Mouse (Mus musculus) neural tube, embryonic 14.5 days (tissue): ENCODE measurements at regions not wholly inside any gene's neighbourhood (a gene's known extent, or its start where the extent isn't known, plus 50 kb on each side); places are given as distances from the start of the nearest gene placed in this dataset.

Experiments used
- ATAC-seq: fragments of 200-750 bp; cut with Nextera tagmentation; 2 replicates; pipeline ENCODE4 v1.8.0; 2017; ENCODE audit warnings: low read depth, mild to moderate bottlenecking, moderate TSS enrichment, moderate library complexity
- H3K27ac ChIP-seq: fragments of 300-500 bp; sonication (generic); 2 replicates; pipeline ENCODE4 v1.5.1; 2014; ENCODE audit warnings: low read depth, mild to moderate bottlenecking, control low read depth, low read length, moderate library complexity, mixed read lengths
- H3K27me3 ChIP-seq: fragments of 300-500 bp; sonication (generic); 2 replicates; pipeline ENCODE4 v1.6.1; 2014; ENCODE audit warnings: low read length; ENCODE audit not compliant: control insufficient read depth, insufficient read depth
- H3K36me3 ChIP-seq: fragments of 300-500 bp; sonication (generic); 2 replicates; pipeline ENCODE4 v1.6.1; 2014; ENCODE audit warnings: low read length, mixed read lengths; ENCODE audit not compliant: control insufficient read depth, insufficient read depth
- H3K4me1 ChIP-seq: fragments of 300-500 bp; sonication (generic); 2 replicates; pipeline ENCODE4 v1.6.1; 2014; ENCODE audit warnings: low read length; ENCODE audit not compliant: control insufficient read depth, insufficient read depth
- H3K4me2 ChIP-seq: fragments of 300-500 bp; sonication (generic); 2 replicates; pipeline ENCODE4 v1.6.1; 2014; ENCODE audit warnings: mild to moderate bottlenecking, low read depth, low read length, control low read depth
- H3K4me3 ChIP-seq: fragments of 300-500 bp; sonication (generic); 2 replicates; pipeline ENCODE4 v1.5.1; 2014; ENCODE audit warnings: low read depth, low read length, control low read depth, mixed read lengths
- H3K9ac ChIP-seq: fragments of 300-500 bp; sonication (generic); replicated peaks from 2 replicates; pipeline ENCODE4 v1.6.1; 2014; ENCODE audit warnings: low read depth, mild to moderate bottlenecking, control low read depth, low read length, mixed read lengths
- H3K9me3 ChIP-seq: fragments of 300-500 bp; sonication (generic); 2 replicates; pipeline ENCODE4 v1.6.1; 2016; ENCODE audit warnings: low read length; ENCODE audit not compliant: control insufficient read depth
- WGBS: fragments of 180-500 bp; shearing (Covaris S2); extraction: QIAGEN DNeasy Blood & Tissue Kit; methylation state at CpG from one replicate; pipeline ENCODE4 v1.1.7; 2014; 5-methylcytosine and 5-hydroxymethylcytosine counted together

DNA sequence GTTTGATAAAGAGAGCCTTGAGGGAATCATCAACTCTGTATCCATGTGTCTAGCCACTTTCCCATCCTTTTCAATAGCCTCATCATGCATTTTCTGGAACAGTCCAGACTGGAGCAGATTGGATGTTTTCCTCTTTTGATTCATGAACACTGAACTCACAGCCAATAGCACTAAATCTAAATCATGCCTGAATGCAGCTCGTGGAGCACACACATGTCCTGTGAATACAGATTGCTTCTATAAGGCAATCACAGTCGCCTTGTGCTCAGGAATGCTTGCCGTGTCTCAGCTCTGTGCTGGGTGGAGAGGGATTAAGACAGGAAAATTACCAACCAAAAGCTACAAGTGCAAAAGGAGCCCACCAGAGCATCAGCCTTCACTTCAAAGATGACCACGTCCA lies 100.9 kb upstream of the Spin1 start:
- Histone ChIP-seq H3K4me2 (no peak overlapping the region), H3K27ac (no peak overlapping the region), H3K9ac (no peak overlapping the region), H3K36me3 (no peaks in the 10 kb centered on the region), H3K4me3 (no peak overlapping the region), H3K9me3 (no peaks in the 10 kb centered on the region), H3K4me1 (no peaks in the 10 kb centered on the region), H3K27me3 (no peaks in the 10 kb centered on the region)
- ATAC-seq, result peak; percentile 68; the same call in 1 of the 2 replicates
- 53% methylated on average over 4 of the region's 4 CpGs for WGBS

DNA sequence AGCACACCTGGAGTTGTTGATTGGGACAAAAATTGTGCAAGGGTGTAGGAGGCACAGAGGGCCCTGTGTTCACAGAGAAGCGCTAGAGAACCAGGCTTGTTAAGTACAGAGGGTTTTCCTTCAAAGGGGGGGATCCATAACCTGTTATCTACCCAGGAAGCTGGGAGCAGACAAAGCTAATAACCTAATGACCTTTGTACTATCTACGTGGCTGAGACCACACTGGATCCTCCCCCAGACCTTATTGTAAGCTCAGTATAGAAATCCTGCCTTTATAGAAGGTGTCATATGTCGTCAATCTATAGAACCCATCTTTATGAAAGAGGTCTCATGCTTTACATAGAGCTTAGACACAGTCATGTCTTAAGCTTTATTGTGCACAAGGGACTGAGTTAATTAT lies 95.9 kb upstream of the Spin1 start:
- Histone ChIP-seq H3K9ac (no peak overlapping the region), H3K27ac (no peak overlapping the region), H3K36me3 (no peaks in the 10 kb centered on the region), H3K9me3 (no peaks in the 10 kb centered on the region), H3K4me3 (no peak overlapping the region), H3K27me3 (no peaks in the 10 kb centered on the region), H3K4me2 (no peak overlapping the region), H3K4me1 (no peaks in the 10 kb centered on the region)
- no peak for ATAC-seq
- 62% methylated on average over 3 of the region's 3 CpGs for WGBS

DNA sequence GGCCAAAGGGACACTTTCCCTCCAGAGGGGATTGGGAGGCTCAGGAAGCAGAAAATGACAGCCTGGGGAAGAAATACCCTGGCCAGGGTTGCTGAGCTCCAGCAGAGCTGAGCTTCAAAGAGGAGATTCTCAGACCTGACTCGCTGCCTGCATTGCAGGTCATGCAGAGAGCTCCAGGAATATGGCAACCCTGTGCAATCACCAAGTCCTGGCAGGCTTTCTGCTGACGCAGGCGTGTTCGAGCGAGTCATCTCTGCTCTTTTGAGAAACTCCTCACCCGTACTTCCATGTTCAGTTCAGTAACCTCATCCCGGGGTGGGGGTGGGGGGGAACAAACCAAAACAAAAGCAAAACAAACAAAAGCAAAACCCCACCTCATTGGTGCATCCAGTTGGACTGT lies 89.9 kb upstream of the Spin1 start:
- no peak overlapping the region for H3K4me2 ChIP-seq
- no peak overlapping the region for H3K27ac ChIP-seq
- H3K9me3 ChIP-seq, result no peaks in the 10 kb centered on the region
- WGBS, result 87% methylated on average over 7 of the region's 7 CpGs
- no peak for ATAC-seq
- no peaks in the 10 kb centered on the region for H3K4me1 ChIP-seq
- no peak overlapping the region for H3K9ac ChIP-seq
- H3K4me3 ChIP-seq, result no peak overlapping the region
- no peaks in the 10 kb centered on the region for H3K36me3 ChIP-seq
- no peaks in the 10 kb centered on the region for H3K27me3 ChIP-seq

DNA sequence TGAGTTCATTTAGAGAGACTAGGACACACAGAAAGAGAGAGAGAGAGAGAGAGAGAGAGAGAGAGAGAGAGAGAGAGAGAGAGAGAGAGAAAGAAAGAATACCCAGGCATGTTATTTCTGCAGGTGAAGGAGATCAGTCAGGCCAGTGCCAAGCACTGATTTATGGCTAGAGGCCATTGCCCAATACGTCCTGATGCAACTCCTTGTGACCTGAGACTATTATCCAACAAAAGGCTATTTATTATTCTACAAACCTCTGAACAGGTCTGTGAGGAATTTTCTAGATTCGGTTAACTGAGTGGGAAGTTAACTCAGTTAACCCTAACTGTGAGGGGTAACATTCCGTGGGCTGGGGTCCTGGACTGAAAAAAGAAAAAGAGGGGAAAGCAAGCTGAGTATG lies 84.5 kb upstream of the Spin1 start:
- ATAC-seq, result no peak
- Histone ChIP-seq H3K36me3 (no peaks in the 10 kb centered on the region), H3K9ac (no peak overlapping the region), H3K9me3 (no peaks in the 10 kb centered on the region), H3K27ac (no peak overlapping the region), H3K27me3 (no peaks in the 10 kb centered on the region), H3K4me1 (no peaks in the 10 kb centered on the region), H3K4me2 (no peak overlapping the region), H3K4me3 (no peak overlapping the region)
- 82% methylated on average over 3 of the region's 3 CpGs for WGBS

DNA sequence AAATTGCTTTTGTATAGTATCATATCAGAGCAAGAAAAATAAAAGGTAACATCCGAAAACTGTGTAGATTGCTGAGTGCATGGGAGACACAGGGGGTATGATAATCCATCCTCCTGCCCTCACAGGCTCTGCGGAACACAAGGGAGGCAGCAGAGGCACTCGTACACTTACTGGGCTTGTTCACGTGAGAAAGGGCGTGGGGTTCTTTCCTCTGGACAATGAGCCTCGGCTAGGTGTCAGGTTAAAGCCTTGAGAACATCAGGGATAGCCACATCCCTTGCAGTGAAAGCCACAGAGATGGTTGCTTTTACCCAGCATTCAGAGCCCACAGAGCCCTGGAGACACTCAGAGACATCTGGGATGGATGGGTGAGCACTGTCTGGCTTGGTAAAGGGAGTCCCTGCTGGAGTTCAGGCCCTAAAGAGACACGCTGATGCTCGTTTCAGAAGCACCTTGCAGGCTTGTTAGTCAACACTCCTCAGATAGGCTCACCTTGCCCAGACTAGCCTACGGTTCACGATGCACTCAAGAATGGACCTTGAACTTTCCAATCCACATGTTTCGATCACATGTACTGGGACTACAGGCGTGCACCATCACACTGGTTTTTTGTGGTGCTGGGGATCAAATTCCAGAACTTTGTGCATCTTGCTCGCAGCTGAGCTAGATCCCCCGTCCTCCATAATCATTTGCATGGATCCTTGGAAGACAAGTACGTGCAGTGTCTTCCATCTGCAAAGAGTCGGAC lies 83.5 kb upstream of the Spin1 start:
- WGBS, result 84% methylated on average over 16 of the region's 16 CpGs
- no peak for ATAC-seq
- no peak overlapping the region for H3K9ac ChIP-seq

DNA sequence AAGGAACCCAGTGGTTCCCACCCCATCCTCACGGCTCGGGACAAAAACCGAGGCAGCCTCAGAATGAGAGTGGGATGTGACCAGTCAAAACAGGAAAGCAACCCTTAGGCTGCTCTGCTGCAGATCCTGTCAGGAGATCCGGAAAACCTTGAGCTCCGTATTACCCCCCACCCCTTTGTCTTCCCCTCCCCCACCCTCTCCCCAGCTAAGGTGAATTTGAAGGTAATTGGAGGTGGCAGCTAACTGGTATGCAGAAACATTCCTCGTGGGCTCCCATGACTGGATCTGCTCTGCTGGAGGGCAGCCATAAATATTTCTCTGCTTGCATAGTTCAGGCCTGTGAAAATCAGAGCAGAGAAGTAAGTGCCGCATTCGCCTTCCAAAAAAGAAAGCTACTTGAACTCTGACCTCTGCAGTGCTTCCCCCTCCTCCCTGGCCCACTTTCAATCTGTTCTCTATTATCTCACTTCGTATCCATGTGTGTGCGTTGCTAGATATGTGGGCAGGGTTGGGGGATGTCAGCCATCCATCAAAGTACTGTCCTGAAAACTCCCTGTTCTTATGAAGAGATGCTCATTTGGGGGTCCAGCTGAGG lies 82.9 kb upstream of the Spin1 start:
- Histone ChIP-seq H3K27ac (no peak overlapping the region), H3K9me3 (no peaks in the 10 kb centered on the region), H3K4me1 (no peaks in the 10 kb centered on the region), H3K4me3 (no peak overlapping the region), H3K27me3 (no peaks in the 10 kb centered on the region), H3K9ac (no peak overlapping the region), H3K4me2 (no peak overlapping the region), H3K36me3 (no peaks in the 10 kb centered on the region)
- 35% methylated on average over 10 of the region's 10 CpGs for WGBS
- no peak for ATAC-seq

More for the DNA sequence above, 83.5 kb upstream of the Spin1 start:
- no peak overlapping the region for H3K4me3 ChIP-seq
- no peak overlapping the region for H3K4me2 ChIP-seq
- H3K36me3 ChIP-seq, result no peaks in the 10 kb centered on the region
- H3K4me1 ChIP-seq, result no peaks in the 10 kb centered on the region
- no peak overlapping the region for H3K27ac ChIP-seq
- H3K9me3 ChIP-seq, result no peaks in the 10 kb centered on the region
- H3K27me3 ChIP-seq, result no peaks in the 10 kb centered on the region

DNA sequence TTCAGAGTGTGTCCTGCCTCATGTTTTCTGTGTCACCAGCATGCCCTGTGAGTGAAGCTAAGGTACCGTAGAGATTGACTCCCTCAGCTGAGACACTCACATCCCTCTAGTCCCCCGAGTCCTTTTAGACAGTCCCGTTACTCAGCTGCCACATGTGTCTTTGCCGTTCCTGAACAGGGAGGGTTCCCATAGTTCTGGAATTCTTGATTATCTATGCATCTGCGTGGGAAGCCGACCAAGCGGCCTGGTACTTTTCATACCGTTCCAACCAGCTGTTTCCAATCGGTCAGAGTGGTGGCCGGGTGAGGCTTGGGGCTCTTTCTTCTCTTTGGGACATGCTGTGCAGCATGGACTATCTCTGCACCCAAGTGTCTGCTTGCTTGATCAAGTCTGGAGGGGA lies 82.3 kb upstream of the Spin1 start:
- Histone ChIP-seq H3K4me2 (no peak overlapping the region), H3K9me3 (no peaks in the 10 kb centered on the region), H3K9ac (no peak overlapping the region), H3K36me3 (no peaks in the 10 kb centered on the region), H3K4me1 (no peaks in the 10 kb centered on the region), H3K27me3 (no peaks in the 10 kb centered on the region), H3K4me3 (no peak overlapping the region), H3K27ac (no peak overlapping the region)
- no peak for ATAC-seq
- 64% methylated on average over 10 of the region's 10 CpGs for WGBS

DNA sequence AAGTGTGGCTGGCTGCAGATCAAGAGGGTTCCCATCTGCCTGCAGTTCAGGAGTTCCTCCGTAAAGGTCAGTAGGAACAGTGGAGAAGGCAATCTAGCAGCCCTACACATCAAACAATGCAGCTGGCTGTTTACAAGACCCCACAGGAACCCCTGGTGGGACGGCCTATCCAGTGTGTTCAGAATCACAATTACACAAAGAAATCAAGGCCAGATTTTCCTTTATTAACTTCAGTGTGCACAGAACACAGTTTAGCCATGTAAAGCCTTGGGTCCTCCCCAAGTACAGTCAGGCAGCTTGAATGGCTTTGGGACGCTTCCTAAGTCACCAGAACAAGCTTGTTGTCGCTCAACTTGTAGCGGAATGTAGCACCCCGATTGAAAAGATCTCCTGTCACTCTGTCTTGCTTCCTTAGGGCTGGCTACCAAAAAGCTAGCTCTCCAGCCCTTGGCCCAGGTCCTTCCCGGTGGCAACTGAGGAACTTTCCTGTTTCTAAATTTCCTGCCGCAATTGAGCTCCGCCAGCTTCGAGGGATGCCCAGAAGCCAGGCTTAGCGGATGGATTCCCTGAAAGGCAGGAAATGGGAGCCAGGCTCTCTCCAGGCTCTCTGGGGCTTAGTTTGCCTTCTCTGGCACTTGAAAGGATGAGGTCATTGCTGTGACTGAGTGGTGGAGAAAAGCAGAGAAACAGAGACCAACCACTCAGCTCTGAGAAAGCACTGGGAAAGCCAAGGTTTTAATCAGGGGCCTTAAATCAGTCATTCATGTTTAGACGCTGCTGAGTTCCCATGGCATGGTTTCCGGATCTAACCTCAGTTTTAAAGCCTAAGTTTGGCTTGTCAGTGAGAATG lies 78.1 kb upstream of the Spin1 start:
- WGBS, result 61% methylated on average over 13 of the region's 13 CpGs
- H3K9me3 ChIP-seq, result no peaks in the 10 kb centered on the region
- H3K36me3 ChIP-seq, result no peaks in the 10 kb centered on the region
- H3K9ac ChIP-seq, result no peak overlapping the region
- no peak overlapping the region for H3K4me2 ChIP-seq
- H3K4me3 ChIP-seq, result no peak overlapping the region
- H3K4me1 ChIP-seq, result no peaks in the 10 kb centered on the region
- no peaks in the 10 kb centered on the region for H3K27me3 ChIP-seq
- ATAC-seq, result no peak
- no peak overlapping the region for H3K27ac ChIP-seq

DNA sequence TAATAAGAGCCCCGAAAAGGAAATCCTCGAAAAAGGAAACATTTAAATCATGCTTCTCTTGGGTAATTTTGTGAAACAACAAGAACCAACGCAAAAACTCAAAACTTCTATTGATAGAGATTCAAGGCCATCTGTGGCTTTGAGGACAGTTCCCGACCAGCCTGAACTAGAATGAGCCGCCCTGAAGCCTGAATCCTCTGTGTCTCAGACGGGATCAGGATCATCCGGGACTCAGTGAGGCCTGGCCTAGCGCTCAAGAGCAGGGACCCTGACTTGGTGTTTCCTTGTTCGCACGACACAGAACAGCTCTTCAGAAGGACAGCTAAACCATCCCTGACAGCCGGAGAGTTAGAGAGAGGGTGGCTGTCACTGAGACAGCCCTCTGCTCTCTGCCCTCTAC lies 77.4 kb upstream of the Spin1 start:
- H3K36me3 ChIP-seq, result no peaks in the 10 kb centered on the region
- no peak for ATAC-seq
- no peak overlapping the region for H3K4me2 ChIP-seq
- H3K4me1 ChIP-seq, result no peaks in the 10 kb centered on the region
- H3K4me3 ChIP-seq, result no peak overlapping the region
- no peak overlapping the region for H3K27ac ChIP-seq
- H3K9me3 ChIP-seq, result no peaks in the 10 kb centered on the region
- 81% methylated on average over 11 of the region's 11 CpGs for WGBS
- no peak overlapping the region for H3K9ac ChIP-seq
- H3K27me3 ChIP-seq, result no peaks in the 10 kb centered on the region
